In the genomic region with DNA sequence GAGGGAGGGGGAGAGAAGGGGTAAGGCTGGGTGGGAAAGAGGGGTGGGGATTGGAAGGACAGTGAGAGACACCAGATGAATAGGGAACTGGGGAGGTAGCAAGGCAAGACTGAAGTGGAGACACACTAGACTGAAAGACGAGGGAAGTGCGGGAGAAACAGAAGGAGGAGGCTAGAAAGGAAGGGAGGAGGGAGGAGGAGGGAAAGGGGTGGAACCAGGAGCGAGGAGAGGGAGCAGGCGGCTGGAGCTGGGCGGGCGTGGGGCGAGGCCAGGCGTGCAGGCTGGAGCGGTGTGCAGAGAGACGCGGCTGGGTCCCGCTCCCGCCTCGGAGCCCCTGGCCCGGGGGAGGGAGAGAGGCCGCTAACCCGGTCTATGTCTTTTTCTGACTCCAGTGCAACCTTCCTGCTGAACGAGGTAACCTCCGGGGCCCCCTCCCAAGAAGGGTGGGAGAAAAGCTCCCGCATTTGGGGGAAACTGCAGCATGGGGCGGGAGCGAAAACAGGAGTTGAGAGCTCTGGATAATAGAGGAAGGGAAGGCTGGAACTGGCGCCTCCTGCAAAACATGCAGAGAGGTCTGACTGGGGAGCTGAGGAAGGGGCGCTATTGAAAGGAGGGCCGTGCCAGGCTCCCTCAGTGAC, we compare ENCODE assay signal across 8 mouse cellular contexts. TPM values are rescaled to one million over a fixed set of nuclear protein-coding genes. Genes with fewer than 3 reads are reported as not detected.
DNase-seq lines count a peak whose midpoint lies in the region; ATAC-seq and TF ChIP-seq lines count a peak whose summit lies in the region.

No protein-coding gene starts in this region.

- peak overlapping the region; percentile 68 for H3K9ac ChIP-seq in embryonic facial prominence, embryonic 12.5 days
- H3K9ac ChIP-seq in heart, postnatal 0 days (replicated peaks; ENCODE audit: low read depth, low read length) = no peak overlapping the region

- H3K4me2 ChIP-seq in embryonic facial prominence, embryonic 12.5 days (replicated peaks) = peak overlapping the region; percentile 93
- peak overlapping the region; percentile 63 for H3K4me2 ChIP-seq in heart, postnatal 0 days (ENCODE audit: low read depth, low read length)

- H3K4me3 ChIP-seq in embryonic facial prominence, embryonic 12.5 days = peak overlapping the region; percentile 82
- peak overlapping the region; percentile 36 for H3K4me3 ChIP-seq in heart, postnatal 0 days (ENCODE audit: low read depth, low read length)

- under 1% methylated on average over 25 of the region's 25 CpGs for WGBS in embryonic facial prominence, embryonic 12.5 days
- WGBS in heart, postnatal 0 days = 2% methylated on average over 25 of the region's 25 CpGs

- H3K9me3 ChIP-seq in embryonic facial prominence, embryonic 12.5 days = no peaks in the 10 kb centered on the region
- no peaks in the 10 kb centered on the region for H3K9me3 ChIP-seq in heart, postnatal 0 days (replicated peaks; ENCODE audit: control insufficient read depth, low read length)

- H3K27ac ChIP-seq in embryonic facial prominence, embryonic 12.5 days = peak overlapping the region; percentile 73
- H3K27ac ChIP-seq in heart, postnatal 0 days (ENCODE audit: low read depth) = no peak overlapping the region

- ATAC-seq in embryonic facial prominence, embryonic 12.5 days (ENCODE audit: insufficient number of reproducible peaks, insufficient read depth, low FRiP score, low TSS enrichment) = peak; percentile 82
- peak; percentile 35; the same call in 1 of the 2 replicates for ATAC-seq in heart, postnatal 0 days (ENCODE audit: insufficient read depth, low read depth)

- peak; percentile 49 for DNase-seq in thymus, postnatal 4 days
- DNase-seq in thymus, postnatal 36 days = no peak
- no peak for DNase-seq in heart, postnatal 0 days (ENCODE audit: low spot score)
- DNase-seq in kidney, postnatal 25 days = peak; percentile 73 to 87
- DNase-seq in lung, postnatal 25 days (ENCODE audit: low spot score) = peak; percentile 64
- DNase-seq in right cerebral cortex, postnatal 4 days = peak; percentile 65
- no peak for DNase-seq in layer of hippocampus, postnatal 36 days

- H3K4me1 ChIP-seq in embryonic facial prominence, embryonic 12.5 days = peaks cover 64% of the 10 kb centered on the region
- peaks cover 18% of the 10 kb centered on the region for H3K4me1 ChIP-seq in heart, postnatal 0 days (ENCODE audit: control insufficient read depth, insufficient read depth)

- peaks cover 48% of the 10 kb centered on the region for H3K27me3 ChIP-seq in embryonic facial prominence, embryonic 12.5 days
- H3K27me3 ChIP-seq in heart, postnatal 0 days (ENCODE audit: control insufficient read depth, insufficient read depth, low read length) = peaks cover 58% of the 10 kb centered on the region

- TF ChIP-seq CTCF in heart, postnatal 0 days (IDR thresholded peaks at IDR 0.05; ENCODE audit: low read depth) = no peak

- no peak for TF ChIP-seq EP300 in heart, postnatal 0 days (IDR thresholded peaks at IDR 0.05; ENCODE audit: low read depth)

- H3K36me3 ChIP-seq in embryonic facial prominence, embryonic 12.5 days = no peaks in the 10 kb centered on the region
- no peaks in the 10 kb centered on the region for H3K36me3 ChIP-seq in heart, postnatal 0 days (replicated peaks; ENCODE audit: control insufficient read depth, insufficient read depth, low read length)

RNA-seq across cellular contexts. Expression of gene Cacnb3, which starts 1.6 kb away (rescaled TPM):
- 64.5 and 72.8 TPM in 2 replicates for polyA plus RNA-seq in embryonic facial prominence, embryonic 12.5 days (2016; fragmentation: Nextera tagmentation; extraction: Ambion mirVana)
- 15.6 and 19.4 TPM in 2 replicates for total RNA-seq in heart, postnatal 0 days (2014; rRNA removed; ENCODE audit: low replicate concordance)
- polyA plus RNA-seq in heart, postnatal 0 days (2015; fragmentation: Nextera tagmentation; extraction: Ambion mirVana) = 5.7 and 6.1 TPM in 2 replicates
- total RNA-seq in layer of hippocampus, postnatal 36 days (2021) = 100 to 1,000 TPM; 198 to 206 TPM

RNA-seq across cellular contexts. Expression of gene Adcy6, which starts 22.4 kb away (rescaled TPM):
- 18.7 and 22.2 TPM in 2 replicates for polyA plus RNA-seq in embryonic facial prominence, embryonic 12.5 days (2016; fragmentation: Nextera tagmentation; extraction: Ambion mirVana)
- 200 and 216 TPM in 2 replicates for total RNA-seq in heart, postnatal 0 days (2014; rRNA removed; ENCODE audit: low replicate concordance)
- polyA plus RNA-seq in heart, postnatal 0 days (2015; fragmentation: Nextera tagmentation; extraction: Ambion mirVana) = 29.2 and 33.5 TPM in 2 replicates
- 10 to 100 TPM; 43.7 to 48.8 TPM for total RNA-seq in layer of hippocampus, postnatal 36 days (2021)

RNA-seq across cellular contexts. Expression of gene Ddx23, which starts 30.5 kb away (rescaled TPM):
- 28.8 and 29.8 TPM in 2 replicates for polyA plus RNA-seq in embryonic facial prominence, embryonic 12.5 days (2016; fragmentation: Nextera tagmentation; extraction: Ambion mirVana)
- 25.1 and 32.7 TPM in 2 replicates for total RNA-seq in heart, postnatal 0 days (2014; rRNA removed; ENCODE audit: low replicate concordance)
- 11.8 and 12.9 TPM in 2 replicates for polyA plus RNA-seq in heart, postnatal 0 days (2015; fragmentation: Nextera tagmentation; extraction: Ambion mirVana)
- 10 to 100 TPM; 87.5 to 92.0 TPM for total RNA-seq in layer of hippocampus, postnatal 36 days (2021)

RNA-seq across cellular contexts. Expression of gene Rnd1, which starts 45.0 kb away (rescaled TPM):
- polyA plus RNA-seq in embryonic facial prominence, embryonic 12.5 days (2016; fragmentation: Nextera tagmentation; extraction: Ambion mirVana) = 0.57 and 0.91 TPM in 2 replicates
- 7.1 and 13.0 TPM in 2 replicates for total RNA-seq in heart, postnatal 0 days (2014; rRNA removed; ENCODE audit: low replicate concordance)
- polyA plus RNA-seq in heart, postnatal 0 days (2015; fragmentation: Nextera tagmentation; extraction: Ambion mirVana) = 1.0 and 1.1 TPM in 2 replicates
- total RNA-seq in layer of hippocampus, postnatal 36 days (2021) = 1 to 10 TPM; 7.2 to 7.6 TPM

Comparison
In these comparisons a context has a peak if more than half of its experiments do, and no peak if none do; other contexts are left out.
1. DNase-seq: peak in thymus, postnatal 4 days (single experiment), kidney, postnatal 25 days (2 of 2), lung, postnatal 25 days (single experiment) and right cerebral cortex, postnatal 4 days (single experiment); none in thymus, postnatal 36 days (0 of 2), heart, postnatal 0 days (single experiment) and layer of hippocampus, postnatal 36 days (0 of 2).